Mouse (Mus musculus): ENCODE results near the gene Kcnq1.

GRCm38 (mm10) chr7:143057023-143057422 lies 49.1 kb upstream of the Kcnq1 start:
- TF ChIP-seq GATA1 (IDR thresholded peaks at IDR 0.05; ENCODE audit: low read length) (no peak), TAL1 (IDR thresholded peaks at IDR 0.05; ENCODE audit: low read length) (no peak)
